Mouse (Mus musculus): ENCODE data around the gene Grin1. TPM values are rescaled to one million over a fixed set of nuclear protein-coding genes. Genes with fewer than 3 reads are reported as not detected.
"Not testable (repeated sequence)": the region's sequence is repeated elsewhere in the genome, so short reads cannot be mapped to it uniquely, and the experiment has no call there.

Grin1 gene
- polyA plus RNA-seq, 1 experiment = 0.63 TPM

DNA sequence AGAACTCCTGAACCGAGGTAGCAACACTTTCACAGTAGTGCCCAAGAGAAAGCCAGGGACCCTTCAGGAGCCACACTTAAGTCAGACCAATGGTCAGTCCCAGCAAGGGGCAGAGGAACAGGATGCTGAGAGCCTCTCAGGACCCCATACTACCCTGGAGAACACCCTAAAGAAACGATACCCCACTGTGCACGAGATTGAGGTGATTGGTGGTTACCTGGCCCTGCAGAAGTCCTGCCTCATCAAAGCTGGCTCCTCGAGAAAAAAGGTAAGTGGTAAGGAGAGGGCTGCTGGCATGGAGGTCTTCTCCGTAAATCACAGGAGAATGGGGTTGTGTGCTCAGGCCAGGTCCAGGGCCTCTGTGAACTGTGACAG lies 54.7 kb downstream of the Grin1 start:
- peaks cover 14% of the 10 kb centered on the region for H3K36me3 ChIP-seq (ENCODE audit: control insufficient read depth, insufficient read depth, low read length)
- TF ChIP-seq POLR2A (IDR thresholded peaks at IDR 0.05; ENCODE audit: low read depth, low read length) = no peak
- no peak for TF ChIP-seq CTCF (IDR thresholded peaks at IDR 0.05; ENCODE audit: extremely low read depth, insufficient read length, insufficient replicate concordance, low read depth, low read length)
- H3K4me1 ChIP-seq (ENCODE audit: control insufficient read depth, insufficient read depth, insufficient read length, low read length) = peaks cover 6% of the 10 kb centered on the region; the same call in 1 of the 2 replicates
- no peaks in the 10 kb centered on the region for H3K27me3 ChIP-seq (ENCODE audit: control insufficient read depth, insufficient read depth, low read length)
- peak overlapping the region; percentile 80 for H3K4me3 ChIP-seq (ENCODE audit: low read depth, low read length)
- peak overlapping the region; percentile 98 for H3K27ac ChIP-seq (ENCODE audit: insufficient read depth, low read depth, low read length)
- WGBS = 25% methylated on average over 5 of the region's 5 CpGs

DNA sequence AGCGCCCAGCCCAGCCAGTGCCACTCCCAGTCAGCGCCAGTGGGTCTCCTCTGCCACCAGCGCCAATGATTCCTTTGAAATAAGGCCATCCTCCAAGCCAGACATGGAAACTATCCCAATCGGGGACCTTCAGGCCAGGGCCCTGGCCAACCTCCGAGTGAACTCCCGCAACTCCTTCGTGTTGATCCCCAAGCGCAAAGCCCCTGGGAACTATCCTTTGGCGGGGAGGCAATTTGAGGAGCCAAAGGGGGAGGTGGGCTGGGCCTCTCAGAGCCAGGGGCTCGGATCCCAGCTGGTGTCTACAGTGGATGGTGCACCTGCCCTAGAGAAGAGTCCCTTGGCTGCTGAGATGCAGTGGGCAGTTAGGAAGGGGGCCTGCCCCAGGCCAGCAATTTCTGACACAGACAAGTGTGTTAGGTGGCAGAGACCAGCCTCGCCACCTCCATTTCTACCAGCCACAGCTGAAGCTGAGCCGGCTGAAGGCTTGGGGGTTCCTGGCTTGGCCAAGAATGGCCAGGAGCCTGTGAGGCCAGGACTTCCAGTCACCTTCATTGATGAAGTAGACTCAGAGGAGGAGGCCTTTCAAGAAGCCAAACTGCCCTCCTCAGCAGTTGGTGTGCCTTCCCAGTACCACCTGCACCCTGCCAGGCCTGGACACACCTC lies 55.2 kb downstream of the Grin1 start:
- H3K4me3 ChIP-seq (ENCODE audit: low read depth, low read length) = peak overlapping the region; percentile 80
- TF ChIP-seq POLR2A (IDR thresholded peaks at IDR 0.05; ENCODE audit: low read depth, low read length) = no peak
- no peak for TF ChIP-seq CTCF (IDR thresholded peaks at IDR 0.05; ENCODE audit: extremely low read depth, insufficient read length, insufficient replicate concordance, low read depth, low read length)
- H3K27me3 ChIP-seq (ENCODE audit: control insufficient read depth, insufficient read depth, low read length) = no peaks in the 10 kb centered on the region
- H3K27ac ChIP-seq (ENCODE audit: insufficient read depth, low read depth, low read length) = peak overlapping the region; percentile 98
- H3K4me1 ChIP-seq (ENCODE audit: control insufficient read depth, insufficient read depth, insufficient read length, low read length) = peaks cover 6% of the 10 kb centered on the region; the same call in 1 of the 2 replicates
- peaks cover 9% of the 10 kb centered on the region; the same call in 1 of the 2 replicates for H3K36me3 ChIP-seq (ENCODE audit: control insufficient read depth, insufficient read depth, low read length)
- 14% methylated on average over 12 of the region's 12 CpGs for WGBS

DNA sequence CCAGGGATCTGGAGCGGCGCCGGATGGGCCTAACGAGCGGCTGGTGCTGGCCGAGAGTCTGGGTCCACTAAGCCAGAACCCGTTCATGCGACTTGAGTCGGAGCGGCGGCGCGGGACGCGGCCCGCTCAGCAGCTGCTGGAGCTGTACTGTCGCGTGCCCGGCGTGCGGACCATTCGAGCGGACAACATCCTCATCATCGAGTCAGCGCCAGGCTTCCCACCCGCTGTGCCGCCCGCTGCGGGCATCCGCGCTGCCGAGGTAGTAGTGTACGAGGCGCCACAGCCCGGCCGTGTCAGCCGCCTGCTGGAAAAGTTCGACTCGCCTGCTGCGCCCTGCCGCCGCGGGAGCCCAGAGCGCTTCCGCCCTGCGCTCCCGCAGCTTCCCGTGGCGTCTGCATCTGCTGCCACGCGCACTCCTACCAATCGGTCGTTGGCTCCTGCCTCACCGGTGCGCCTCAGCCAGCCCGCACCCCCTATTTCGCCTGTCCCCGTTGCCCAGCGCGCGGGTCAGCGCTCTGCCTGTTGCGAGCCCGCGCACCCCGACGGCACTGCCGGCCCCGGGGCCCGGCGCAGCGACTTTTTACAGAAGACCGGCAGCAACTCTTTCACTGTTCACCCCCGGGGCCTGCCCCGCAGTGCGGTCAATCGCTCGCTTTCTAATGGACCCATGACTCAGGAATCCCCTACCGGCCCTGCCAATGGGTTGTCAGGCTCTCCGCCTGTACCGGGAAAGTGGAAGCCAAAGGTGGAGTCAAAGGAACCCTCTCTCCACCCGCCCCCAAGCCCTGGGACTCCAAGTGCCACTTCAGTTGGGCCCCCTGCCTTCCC lies 56.0 kb downstream of the Grin1 start:
- TF ChIP-seq POLR2A (IDR thresholded peaks at IDR 0.05; ENCODE audit: low read depth, low read length) (no peak), CTCF (IDR thresholded peaks at IDR 0.05; ENCODE audit: extremely low read depth, insufficient read length, insufficient replicate concordance, low read depth, low read length) (no peak)
- WGBS = under 1% methylated on average over 82 of the region's 82 CpGs
- peak overlapping the region; percentile 98 for H3K27ac ChIP-seq (ENCODE audit: insufficient read depth, low read depth, low read length)
- peaks cover 4% of the 10 kb centered on the region; the same call in 1 of the 2 replicates for H3K4me1 ChIP-seq (ENCODE audit: control insufficient read depth, insufficient read depth, insufficient read length, low read length)
- peak overlapping the region; percentile 80 for H3K4me3 ChIP-seq (ENCODE audit: low read depth, low read length)
- no peaks in the 10 kb centered on the region for H3K27me3 ChIP-seq (ENCODE audit: control insufficient read depth, insufficient read depth, low read length)
- peaks cover 3% of the 10 kb centered on the region; the same call in 1 of the 2 replicates for H3K36me3 ChIP-seq (ENCODE audit: control insufficient read depth, insufficient read depth, low read length)

DNA sequence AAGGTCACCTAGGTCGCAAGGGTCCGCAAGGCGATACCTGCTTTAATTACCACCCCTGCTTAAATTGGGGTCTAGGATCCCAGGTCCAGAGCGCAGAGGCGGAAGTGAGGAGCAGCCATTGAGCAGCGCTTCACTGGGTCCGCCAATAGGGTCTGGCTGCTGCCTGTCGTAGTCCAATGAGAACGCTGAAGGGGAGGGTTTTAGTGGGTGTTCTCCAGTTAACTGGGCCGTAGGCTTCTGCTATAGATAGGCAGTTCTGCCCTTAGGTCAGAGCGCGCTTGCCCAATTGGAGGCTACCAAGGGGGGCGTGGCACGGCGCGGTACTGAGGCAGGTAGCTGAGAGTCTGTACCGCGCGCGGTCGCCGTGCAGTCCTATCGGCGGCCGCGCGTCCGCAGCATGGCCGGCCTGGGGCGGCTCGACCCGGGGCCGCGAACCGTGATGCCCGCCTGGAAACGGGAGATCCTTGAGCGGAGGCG lies 56.7 kb downstream of the Grin1 start, which contains the start of gene Tprn:
Gene Tprn, plus strand, starts transcription at position 328 of the 477 bp plus-strand sequence.
- Histone ChIP-seq H3K4me1 (ENCODE audit: control insufficient read depth, insufficient read depth, insufficient read length, low read length) (peaks cover 2% of the 10 kb centered on the region; the same call in 1 of the 2 replicates), H3K27ac (ENCODE audit: insufficient read depth, low read depth, low read length) (peak within 1 kb of the TSS; percentile 98), H3K4me3 (ENCODE audit: low read depth, low read length) (peak within 1 kb of the TSS; percentile 80), H3K27me3 (ENCODE audit: control insufficient read depth, insufficient read depth, low read length) (no peaks in the 10 kb centered on the region), H3K36me3 (ENCODE audit: control insufficient read depth, insufficient read depth, low read length) (no peaks in the 10 kb centered on the region)
- TF ChIP-seq POLR2A (IDR thresholded peaks at IDR 0.05; ENCODE audit: low read depth, low read length) (peak; percentile 99), CTCF (IDR thresholded peaks at IDR 0.05; ENCODE audit: extremely low read depth, insufficient read length, insufficient replicate concordance, low read depth, low read length) (no peak)
- WGBS = under 1% methylated on average over 39 of the region's 39 CpGs

DNA sequence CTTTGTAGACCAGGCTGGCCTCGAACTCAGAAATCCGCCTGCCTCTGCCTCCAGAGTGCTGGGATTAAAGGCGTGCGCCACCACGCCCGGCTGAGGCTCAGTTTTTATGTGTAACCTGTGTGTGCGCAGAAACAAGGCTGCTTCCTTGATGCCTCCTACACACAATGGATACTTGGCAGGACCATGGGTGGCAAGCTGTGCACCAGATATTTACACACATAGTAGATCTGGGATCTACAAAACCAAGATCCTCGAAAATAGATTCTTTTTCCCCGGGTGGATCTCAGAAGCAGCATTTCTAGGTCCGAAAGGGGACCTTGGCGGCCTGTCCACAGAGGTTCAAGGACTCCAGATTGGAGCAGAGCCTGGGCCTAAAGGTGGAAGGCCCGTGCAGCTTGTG lies 57.1 kb downstream of the Grin1 start:
- TF ChIP-seq CTCF (IDR thresholded peaks at IDR 0.05; ENCODE audit: extremely low read depth, insufficient read length, insufficient replicate concordance, low read depth, low read length) = no peak
- no peak for TF ChIP-seq POLR2A (IDR thresholded peaks at IDR 0.05; ENCODE audit: low read depth, low read length)
- Histone ChIP-seq H3K36me3 (ENCODE audit: control insufficient read depth, insufficient read depth, low read length) (no peaks in the 10 kb centered on the region), H3K4me1 (ENCODE audit: control insufficient read depth, insufficient read depth, insufficient read length, low read length) (no peaks in the 10 kb centered on the region; the same call in 1 of the 2 replicates), H3K27me3 (ENCODE audit: control insufficient read depth, insufficient read depth, low read length) (no peaks in the 10 kb centered on the region), H3K27ac (ENCODE audit: insufficient read depth, low read depth, low read length) (peak overlapping the region; percentile 64), H3K4me3 (ENCODE audit: low read depth, low read length) (peak overlapping the region; percentile 58)
- WGBS = 28% methylated on average over 12 of the region's 12 CpGs

DNA sequence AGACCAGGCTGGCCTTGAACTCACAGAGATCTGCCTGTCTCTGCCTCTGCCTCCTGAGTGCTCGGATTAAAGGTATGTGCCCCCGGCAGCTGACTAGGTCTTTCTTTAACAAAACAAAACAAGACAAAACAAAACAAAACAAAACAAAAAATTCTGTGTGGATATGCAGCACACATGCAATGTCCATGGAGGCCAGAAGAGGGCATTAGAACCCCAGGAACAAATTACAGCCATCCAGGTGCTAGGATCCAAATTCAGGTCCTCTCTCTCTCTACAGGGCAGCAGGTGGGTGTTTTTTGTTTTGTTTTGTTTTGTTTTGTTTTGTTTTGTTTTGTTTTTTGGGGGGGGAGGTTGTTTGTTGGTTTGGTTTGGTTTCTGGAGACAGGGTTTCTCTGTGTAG lies 60.1 kb downstream of the Grin1 start:
- no peaks in the 10 kb centered on the region for H3K36me3 ChIP-seq (ENCODE audit: control insufficient read depth, insufficient read depth, low read length)
- H3K4me3 ChIP-seq (ENCODE audit: low read depth, low read length) = no peak overlapping the region
- no peaks in the 10 kb centered on the region for H3K27me3 ChIP-seq (ENCODE audit: control insufficient read depth, insufficient read depth, low read length)
- H3K4me1 ChIP-seq (ENCODE audit: control insufficient read depth, insufficient read depth, insufficient read length, low read length) = peaks cover 5% of the 10 kb centered on the region
- no peak overlapping the region for H3K27ac ChIP-seq (ENCODE audit: insufficient read depth, low read depth, low read length)
- TF ChIP-seq POLR2A (IDR thresholded peaks at IDR 0.05; ENCODE audit: low read depth, low read length) = no peak
- no peak for TF ChIP-seq CTCF (IDR thresholded peaks at IDR 0.05; ENCODE audit: extremely low read depth, insufficient read length, insufficient replicate concordance, low read depth, low read length)
- 67% methylated on average over 2 of the region's 2 CpGs for WGBS

DNA sequence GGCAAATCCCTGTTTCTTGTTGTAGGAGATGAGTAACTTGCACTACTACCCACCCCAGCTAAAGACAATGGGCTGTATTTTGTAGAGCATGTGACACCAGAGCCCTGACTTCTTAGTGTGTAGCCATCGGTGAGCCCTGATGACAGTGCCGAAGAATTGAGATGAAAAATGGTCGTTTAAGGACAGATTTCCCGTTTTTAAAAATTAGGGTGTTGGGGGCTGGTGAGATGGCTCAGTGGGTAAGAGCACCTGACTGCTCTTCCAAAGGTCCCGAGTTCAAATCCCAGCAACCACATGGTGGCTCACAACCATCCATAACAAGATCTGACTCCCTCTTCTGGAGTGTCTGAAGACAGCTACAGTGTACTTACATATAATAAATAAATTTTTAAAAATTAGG lies 61.7 kb downstream of the Grin1 start:
- H3K4me1 ChIP-seq (ENCODE audit: control insufficient read depth, insufficient read depth, insufficient read length, low read length); H3K36me3 ChIP-seq (ENCODE audit: control insufficient read depth, insufficient read depth, low read length); H3K27me3 ChIP-seq (ENCODE audit: control insufficient read depth, insufficient read depth, low read length); H3K27ac ChIP-seq (ENCODE audit: insufficient read depth, low read depth, low read length); H3K4me3 ChIP-seq (ENCODE audit: low read depth, low read length): not testable (repeated sequence)
- 80% methylated on average over 5 of the region's 5 CpGs for WGBS

DNA sequence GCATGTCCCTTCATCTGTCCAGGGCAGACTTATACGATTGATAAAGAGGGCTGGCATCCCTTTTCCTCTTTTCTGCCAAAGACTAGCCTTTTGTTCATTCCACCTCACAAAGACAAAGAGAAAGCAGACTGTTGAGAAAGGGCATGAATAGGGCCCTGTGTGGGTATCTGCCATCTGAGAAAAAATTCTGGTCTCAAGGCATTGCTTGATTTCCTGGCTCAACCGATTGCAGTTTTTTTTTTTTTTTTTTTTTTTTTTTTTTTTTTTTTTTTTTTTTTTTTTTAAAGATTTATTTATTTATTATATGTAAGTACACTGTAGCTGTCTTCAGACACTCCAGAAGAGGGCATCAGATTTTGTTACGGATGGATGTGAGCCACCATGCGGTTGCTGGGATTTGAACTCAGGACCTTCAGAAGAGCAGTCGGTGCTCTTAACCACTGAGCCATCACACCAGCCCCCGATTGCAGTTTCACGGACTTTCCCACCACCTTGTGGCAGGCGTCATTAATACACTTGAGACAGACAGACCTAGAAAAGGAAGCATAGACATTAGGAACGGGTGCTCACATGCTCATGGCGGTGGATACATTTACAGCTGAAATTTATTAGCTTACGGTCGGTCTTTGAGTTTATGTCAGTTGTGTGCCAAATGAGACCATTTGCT lies 62.4 kb downstream of the Grin1 start:
- not testable (repeated sequence) for H3K4me3 ChIP-seq (ENCODE audit: low read depth, low read length); H3K27me3 ChIP-seq (ENCODE audit: control insufficient read depth, insufficient read depth, low read length); H3K4me1 ChIP-seq (ENCODE audit: control insufficient read depth, insufficient read depth, insufficient read length, low read length); H3K36me3 ChIP-seq (ENCODE audit: control insufficient read depth, insufficient read depth, low read length); H3K27ac ChIP-seq (ENCODE audit: insufficient read depth, low read depth, low read length)
- WGBS = 22% methylated on average over 12 of the region's 12 CpGs

Measured in small intestine, adult 2 months (tissue).